Mouse (Mus musculus): ENCODE measurements around the gene Itpr1.

Itpr1 gene

GRCm38 (mm10) chr6:108448016-108448735 is 235.3 kb downstream of the Itpr1 start:
- DNase-seq: peak; percentile 87

GRCm38 (mm10) chr6:108448864-108449263 is 236.0 kb downstream of the Itpr1 start:
- peak; percentile 74 for DNase-seq

- no peak for DNase-seq
Observed at GRCm38 (mm10) chr6:108451536-108451935, 238.6 kb downstream of the Itpr1 start.

- no peak for DNase-seq
Observed at GRCm38 (mm10) chr6:108453618-108454017, 240.7 kb downstream of the Itpr1 start.

GRCm38 (mm10) chr6:108454061-108454891 is 241.4 kb downstream of the Itpr1 start:
- no peak for DNase-seq

- DNase-seq: no peak
Observed at GRCm38 (mm10) chr6:108454979-108455836, 242.3 kb downstream of the Itpr1 start.

GRCm38 (mm10) chr6:108456231-108457062 is 243.6 kb downstream of the Itpr1 start:
- peak; percentile 91 for DNase-seq

GRCm38 (mm10) chr6:108457063-108457405 is 244.1 kb downstream of the Itpr1 start:
- no peak for DNase-seq

GRCm38 (mm10) chr6:108457516-108458181 is 244.8 kb downstream of the Itpr1 start:
- DNase-seq: peak; percentile 87

- DNase-seq: peak; percentile 96
Observed at GRCm38 (mm10) chr6:108458182-108458571, 245.3 kb downstream of the Itpr1 start.

- peak; percentile 69 for DNase-seq
Observed at GRCm38 (mm10) chr6:108458826-108459225, 245.9 kb downstream of the Itpr1 start.

GRCm38 (mm10) chr6:108464308-108464979 is 251.5 kb downstream of the Itpr1 start:
- peak; percentile 62 for DNase-seq

GRCm38 (mm10) chr6:108465159-108465558 is 252.3 kb downstream of the Itpr1 start:
- DNase-seq: peak; percentile 72

GRCm38 (mm10) chr6:108466061-108466531 is 253.2 kb downstream of the Itpr1 start:
- DNase-seq: no peak

GRCm38 (mm10) chr6:108467597-108467996 is 254.7 kb downstream of the Itpr1 start:
- DNase-seq: no peak

- DNase-seq: no peak
Observed at GRCm38 (mm10) chr6:108468226-108468825, 255.4 kb downstream of the Itpr1 start.

- DNase-seq: no peak
Observed at GRCm38 (mm10) chr6:108471878-108472277, 259.0 kb downstream of the Itpr1 start.

GRCm38 (mm10) chr6:108472748-108473147 is 259.9 kb downstream of the Itpr1 start:
- no peak for DNase-seq

- peak; percentile 78 for DNase-seq
Observed at GRCm38 (mm10) chr6:108476797-108477235, 263.9 kb downstream of the Itpr1 start.

GRCm38 (mm10) chr6:108477602-108478001 is 264.7 kb downstream of the Itpr1 start:
- DNase-seq: no peak

Data from kidney, adult 9 months (tissue).